Mouse (Mus musculus) liver, adult 2 months (tissue): ENCODE results near the gene Ccl28.
"Not testable (repeated sequence)": the region's sequence is repeated elsewhere in the genome, so short reads cannot be mapped to it uniquely, and the experiment has no call there.

Source experiments
- CTCF ChIP-seq: fragments of 200-500 bp; IDR thresholded peaks from 2 replicates; pipeline ENCODE4 v1.5.1; 2011; ENCODE audit warnings: low read depth, low read length, control low read depth
- POLR2A ChIP-seq: fragments of 200-500 bp; IDR thresholded peaks from 2 replicates; pipeline ENCODE4 v1.6.1; 2011; ENCODE audit warnings: low read length, control low read depth; ENCODE audit not compliant: insufficient read depth; ENCODE audit errors: extremely low read depth

DNA sequence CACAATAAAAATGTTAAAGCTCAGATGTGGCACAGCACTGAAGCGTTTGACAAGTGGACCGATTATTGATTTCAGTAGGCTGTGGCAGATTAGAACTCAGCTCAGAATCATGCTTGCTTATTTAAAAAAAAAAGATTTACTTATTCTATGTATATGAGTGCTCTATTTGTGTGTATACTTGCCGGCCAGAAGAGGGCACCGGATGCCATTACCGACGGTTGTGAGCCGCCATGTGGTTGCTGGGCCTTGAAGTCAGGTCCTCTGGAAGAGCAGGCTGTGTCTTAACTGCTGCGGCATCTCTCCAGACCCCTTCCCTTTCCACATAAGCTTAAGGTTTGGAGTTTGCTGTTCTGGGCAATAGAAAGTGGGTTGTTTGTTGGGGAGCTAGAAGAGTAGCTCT, 19.7 kb upstream of the Ccl28 start:
- not testable (repeated sequence) for TF ChIP-seq POLR2A, CTCF
